Mouse (Mus musculus) embryo, embryonic 10 days (tissue): ENCODE measurements around the gene Pole.

ENCODE experiments used
- DNase-seq: peaks from one replicate; pipeline ENCODE4 v3.0.0-alpha.2; 2015; ENCODE audit warnings: low spot score

Gene Pole

DNA sequence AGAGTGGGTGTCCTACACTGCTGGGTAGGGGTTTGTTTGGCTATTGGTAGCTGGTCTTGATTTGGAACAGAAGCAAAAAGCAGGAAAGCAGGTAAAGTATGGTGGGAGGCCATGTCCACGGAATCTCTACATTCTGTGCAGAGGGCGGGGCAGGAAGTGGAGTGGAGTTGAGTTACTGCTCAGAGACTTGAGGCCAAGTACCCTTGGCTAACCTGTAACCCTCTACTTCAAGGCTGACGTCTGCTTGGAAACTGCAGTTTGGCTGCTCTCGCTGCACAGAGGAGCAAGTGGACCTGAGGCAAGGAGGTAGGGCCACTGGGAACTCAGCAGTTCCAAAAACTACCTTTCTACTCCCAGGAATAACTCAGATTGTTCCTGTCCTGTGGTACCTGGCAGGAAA lies 58.4 kb downstream of the Pole start, which contains the start of gene Lrcol1:
Lrcol1 (plus strand) TSS at position 207 of the 400 bp plus-strand sequence.
- no peak for DNase-seq

- DNase-seq: no peak
Measured at GRCm38 (mm10) chr5:110345553-110345952, 59.4 kb downstream of the Pole start.

- no peak for DNase-seq
Measured at GRCm38 (mm10) chr5:110347006-110347405, 60.9 kb downstream of the Pole start.

DNA sequence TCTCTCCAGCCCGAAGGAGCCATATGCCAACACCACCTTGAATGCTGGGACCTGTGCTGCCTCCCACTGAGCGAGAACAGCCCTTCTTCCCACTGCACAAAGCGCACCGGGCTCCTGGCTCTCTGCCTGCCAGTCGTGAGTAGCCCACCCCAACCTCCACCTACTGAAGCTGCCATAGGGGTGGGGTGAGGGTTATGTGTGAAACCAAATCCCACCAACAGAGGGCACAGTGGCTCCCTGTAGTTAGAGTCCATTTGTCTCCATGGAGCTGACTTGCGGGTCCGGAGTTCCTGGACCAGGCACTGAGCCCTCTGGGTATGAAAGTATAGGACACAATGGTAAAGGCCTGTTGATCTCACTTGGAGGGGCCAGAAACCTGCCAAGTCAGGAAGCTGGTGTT lies 68.6 kb downstream of the Pole start:
- peak; percentile 70 for DNase-seq

GRCm38 (mm10) chr5:110357531-110358179 lies 71.5 kb downstream of the Pole start:
- DNase-seq: peak; percentile 86

- DNase-seq: no peak
Measured at GRCm38 (mm10) chr5:110361465-110361864, 75.4 kb downstream of the Pole start.

- peak; percentile 64 for DNase-seq
Measured at GRCm38 (mm10) chr5:110362813-110363178, 76.7 kb downstream of the Pole start.

DNA sequence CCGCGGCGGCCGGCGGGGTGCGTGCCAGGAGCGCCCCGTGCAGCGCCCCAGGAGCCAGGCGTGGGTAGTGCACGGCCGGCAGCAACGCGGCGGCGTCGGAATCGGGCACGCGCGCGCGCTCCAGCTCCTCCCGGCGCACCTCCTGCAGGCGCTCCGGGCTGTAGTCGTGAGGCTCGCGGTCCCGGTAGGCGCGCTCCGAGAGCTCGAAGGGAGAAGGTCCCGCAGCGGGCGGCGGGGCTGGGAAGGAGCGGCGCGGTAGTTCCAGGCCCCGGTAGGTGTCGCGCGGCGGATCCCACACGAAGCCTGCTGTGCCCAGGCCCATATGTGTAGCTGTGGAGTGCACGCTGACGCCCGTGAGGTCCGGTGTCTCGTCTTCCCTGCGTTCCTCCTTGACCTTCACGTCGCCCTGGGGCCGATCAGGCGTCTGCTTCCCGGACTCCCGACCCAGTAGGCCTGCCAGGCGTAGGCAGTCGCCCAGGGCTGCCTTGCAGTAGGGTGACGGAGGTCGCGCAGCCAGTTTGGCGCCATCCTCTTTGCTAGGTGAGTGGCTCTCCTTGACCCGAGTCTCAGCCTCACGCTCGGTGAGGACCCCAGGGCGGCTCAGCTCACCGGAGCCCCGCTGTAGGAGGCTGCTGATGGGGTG lies 77.2 kb downstream of the Pole start:
- DNase-seq: peak; percentile 86

GRCm38 (mm10) chr5:110363822-110364545 lies 77.9 kb downstream of the Pole start:
- DNase-seq: peak; percentile 36

DNA sequence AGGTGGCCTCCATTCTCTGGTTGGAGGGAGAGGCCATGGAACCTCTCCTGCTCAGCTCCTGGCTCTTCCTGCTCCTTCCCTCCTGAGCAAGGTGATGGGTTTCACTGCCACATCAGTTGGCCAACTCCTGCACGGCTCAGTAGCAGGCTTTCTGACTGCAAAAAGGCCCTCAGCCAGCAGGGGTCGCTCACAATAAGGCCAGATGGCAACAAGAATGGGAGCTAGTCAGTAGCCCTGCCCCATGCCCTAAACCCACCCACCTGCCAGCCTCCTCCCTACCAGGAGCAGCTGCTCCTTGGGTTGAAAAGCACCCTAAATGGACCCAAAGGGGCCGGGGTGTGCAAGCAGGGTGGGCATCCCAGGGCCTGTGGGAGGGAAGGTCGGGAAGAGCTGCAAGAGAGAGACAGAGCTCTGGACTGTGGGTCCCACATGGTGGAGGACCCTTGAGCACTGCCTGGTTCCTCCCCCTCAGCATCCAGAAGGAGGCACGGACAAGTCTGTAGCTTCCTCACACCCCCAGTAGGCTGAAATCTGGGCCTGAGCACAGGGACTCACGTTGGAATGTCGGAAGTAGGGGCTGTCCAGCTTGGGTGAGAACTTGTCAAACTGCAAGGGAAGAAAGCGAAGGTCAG lies 90.8 kb downstream of the Pole start:
- peak; percentile 82 for DNase-seq

DNA sequence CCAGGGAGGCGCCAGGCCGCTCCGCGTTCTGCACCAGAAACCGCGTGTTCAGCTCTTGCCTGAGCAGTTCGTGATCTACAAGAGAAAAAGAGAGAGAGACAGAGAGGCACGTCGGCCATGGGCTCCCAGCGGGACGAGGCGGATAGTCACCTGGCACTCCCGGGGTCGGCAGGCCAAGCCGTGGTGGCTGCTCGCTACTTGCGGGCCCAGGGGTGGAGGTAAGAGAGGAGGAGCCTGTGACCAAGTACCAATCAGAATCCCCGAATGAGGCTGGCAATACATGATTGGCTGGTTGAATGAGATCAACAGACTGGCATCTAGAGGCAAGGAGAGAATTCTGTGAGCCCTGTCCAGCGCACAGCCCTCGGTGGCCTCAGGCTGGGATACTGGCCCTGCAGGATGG lies 92.1 kb downstream of the Pole start:
- peak; percentile 78 for DNase-seq

DNA sequence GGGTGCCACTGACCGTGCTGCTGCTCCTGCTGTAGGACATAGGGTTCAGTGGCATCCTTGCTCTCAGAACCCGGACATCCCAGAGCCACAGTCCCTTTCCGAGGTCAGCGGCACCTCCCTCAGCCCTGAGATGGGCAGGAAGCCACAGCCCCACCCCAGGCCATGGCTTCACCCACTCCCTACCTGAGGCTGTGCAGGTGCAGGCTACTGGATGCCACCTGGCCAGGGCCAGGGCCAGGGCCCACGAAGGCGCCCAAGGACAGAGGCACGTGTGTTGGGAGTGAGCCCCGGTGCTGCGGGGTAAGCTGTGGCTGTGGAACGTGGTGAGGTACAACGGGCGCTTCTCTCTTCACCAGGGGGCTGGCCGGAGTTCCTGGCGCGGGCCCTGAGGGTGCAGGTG lies 93.0 kb downstream of the Pole start:
- DNase-seq: no peak

- no peak for DNase-seq
Measured at GRCm38 (mm10) chr5:110379823-110380222, 93.7 kb downstream of the Pole start.

DNA sequence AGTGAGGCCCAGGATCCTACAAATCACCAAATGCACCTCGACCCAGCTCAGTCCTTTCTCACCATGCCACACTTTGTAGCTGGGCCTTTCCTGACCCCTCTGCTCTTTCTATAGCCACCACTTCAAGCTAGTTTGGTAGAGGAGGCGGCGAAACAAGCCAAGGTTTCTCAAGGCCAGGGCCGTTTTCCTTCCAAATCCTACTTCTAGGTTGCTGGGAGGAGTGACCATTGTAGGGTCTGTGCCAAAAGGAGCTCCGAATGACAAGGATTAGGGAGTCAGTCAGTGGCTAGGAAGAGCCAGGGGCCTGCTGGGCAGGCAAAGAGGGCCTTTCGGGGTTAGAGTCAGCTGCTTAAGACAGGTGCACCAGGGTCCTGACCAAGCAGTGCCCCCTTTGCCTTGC lies 98.4 kb downstream of the Pole start:
- DNase-seq: no peak

GRCm38 (mm10) chr5:110385263-110385662 lies 99.2 kb downstream of the Pole start:
- no peak for DNase-seq

DNA sequence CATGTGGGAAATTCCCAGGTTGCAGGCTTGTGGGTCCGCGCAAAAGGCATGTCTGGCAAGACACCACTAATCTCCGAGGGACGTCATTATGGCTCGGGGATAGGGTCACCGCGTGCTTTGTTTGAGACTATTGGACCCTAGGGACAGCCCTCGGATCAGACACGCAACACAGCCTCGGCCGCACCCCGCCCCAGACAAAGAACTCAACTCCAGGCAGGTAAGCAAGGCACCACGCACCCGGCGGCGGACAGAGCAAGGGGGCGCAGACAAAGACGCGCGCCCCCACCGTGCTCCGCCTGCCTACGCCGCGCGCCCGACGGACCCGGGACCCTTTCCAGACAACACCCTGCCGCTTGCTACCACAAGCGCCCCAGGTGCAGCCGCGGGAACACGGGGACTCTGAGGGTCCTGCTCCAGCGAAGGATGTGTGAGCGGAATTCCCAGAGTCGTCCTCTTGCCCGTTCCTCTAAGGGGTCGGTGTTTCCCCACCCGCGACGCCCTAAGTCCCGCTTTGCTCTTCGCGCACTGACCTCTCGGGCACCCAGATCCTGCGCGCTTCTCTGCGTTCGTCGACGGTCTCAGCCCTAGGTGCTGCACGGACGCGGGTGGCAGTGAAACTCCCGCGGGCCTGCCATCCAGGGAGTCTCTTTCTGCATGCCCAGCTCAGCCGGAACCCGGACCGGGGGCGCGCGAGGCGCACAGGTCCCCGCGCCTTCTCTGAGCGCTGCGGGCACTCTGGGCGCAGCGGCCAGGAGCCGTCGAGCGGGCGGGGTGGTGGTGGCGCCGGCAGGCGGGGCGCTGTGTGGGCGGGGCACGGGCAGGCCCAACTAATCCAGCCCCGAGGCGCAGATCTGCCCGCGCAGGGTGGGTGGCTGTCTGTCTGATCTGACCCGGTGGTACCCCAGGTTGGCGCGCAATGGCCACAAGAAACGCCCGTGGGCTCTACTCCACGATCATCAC lies 100.5 kb downstream of the Pole start:
- DNase-seq: peak; percentile 82
